Mouse (Mus musculus): Measurements from ENCODE around the gene Mef2d. TPM values are rescaled to one million over a fixed set of nuclear protein-coding genes. Genes with fewer than 3 reads are reported as not detected.

Mef2d gene
- polyA plus RNA-seq, 1 experiment, result 119 TPM

- 10% methylated on average over 6 of the region's 6 CpGs for WGBS
- Histone ChIP-seq H3K27me3 (ENCODE audit: control insufficient read depth, insufficient read depth, low read length) (peaks cover 40% of the 10 kb centered on the region), H3K4me3 (ENCODE audit: extremely low read depth, insufficient read depth, insufficient read length) (no peak overlapping the region), H3K36me3 (ENCODE audit: control insufficient read depth, insufficient read depth, low read length) (no peaks in the 10 kb centered on the region), H3K4me1 (ENCODE audit: control insufficient read depth, insufficient read depth, insufficient read length) (peaks cover 15% of the 10 kb centered on the region), H3K27ac (ENCODE audit: insufficient read depth, low read length) (no peak overlapping the region)
- no peak for TF ChIP-seq POLR2A (IDR thresholded peaks at IDR 0.05; ENCODE audit: low read depth, low read length)
- no peak for TF ChIP-seq CTCF (IDR thresholded peaks at IDR 0.05; ENCODE audit: extremely low read depth, insufficient read depth, insufficient read length, insufficient replicate concordance)
- DNase-seq (ENCODE audit: low read depth in 1 of 2, low spot score in 2 of 2), result no peak
Observed at GRCm38 (mm10) chr3:88216116-88216515, 73.9 kb downstream of the Mef2d start.

- no peak overlapping the region for H3K4me3 ChIP-seq (ENCODE audit: extremely low read depth, insufficient read depth, insufficient read length)
- H3K36me3 ChIP-seq (ENCODE audit: control insufficient read depth, insufficient read depth, low read length), result no peaks in the 10 kb centered on the region
- H3K27me3 ChIP-seq (ENCODE audit: control insufficient read depth, insufficient read depth, low read length), result peaks cover 35% of the 10 kb centered on the region
- TF ChIP-seq CTCF (IDR thresholded peaks at IDR 0.05; ENCODE audit: extremely low read depth, insufficient read depth, insufficient read length, insufficient replicate concordance), result no peak
- TF ChIP-seq POLR2A (IDR thresholded peaks at IDR 0.05; ENCODE audit: low read depth, low read length), result no peak
- 23% methylated on average over 7 of the region's 7 CpGs for WGBS
- no peak overlapping the region for H3K27ac ChIP-seq (ENCODE audit: insufficient read depth, low read length)
- peaks cover 15% of the 10 kb centered on the region for H3K4me1 ChIP-seq (ENCODE audit: control insufficient read depth, insufficient read depth, insufficient read length)
- DNase-seq (ENCODE audit: low read depth in 1 of 2, low spot score in 2 of 2), result no peak
Observed at GRCm38 (mm10) chr3:88216534-88217326, 74.6 kb downstream of the Mef2d start.

- Histone ChIP-seq H3K4me1 (ENCODE audit: control insufficient read depth, insufficient read depth, insufficient read length) (peaks cover 15% of the 10 kb centered on the region), H3K36me3 (ENCODE audit: control insufficient read depth, insufficient read depth, low read length) (no peaks in the 10 kb centered on the region), H3K27me3 (ENCODE audit: control insufficient read depth, insufficient read depth, low read length) (peaks cover 29% of the 10 kb centered on the region), H3K4me3 (ENCODE audit: extremely low read depth, insufficient read depth, insufficient read length) (no peak overlapping the region), H3K27ac (ENCODE audit: insufficient read depth, low read length) (no peak overlapping the region)
- 28% methylated on average over 2 of the region's 2 CpGs for WGBS
- DNase-seq (ENCODE audit: low read depth in 1 of 2, low spot score in 2 of 2), result no peak
- TF ChIP-seq POLR2A (IDR thresholded peaks at IDR 0.05; ENCODE audit: low read depth, low read length), result no peak
- no peak for TF ChIP-seq CTCF (IDR thresholded peaks at IDR 0.05; ENCODE audit: extremely low read depth, insufficient read depth, insufficient read length, insufficient replicate concordance)
Observed at GRCm38 (mm10) chr3:88217679-88218078, 75.5 kb downstream of the Mef2d start.

- Histone ChIP-seq H3K27ac (ENCODE audit: insufficient read depth, low read length) (no peak overlapping the region), H3K27me3 (ENCODE audit: control insufficient read depth, insufficient read depth, low read length) (peaks cover 11% of the 10 kb centered on the region), H3K36me3 (ENCODE audit: control insufficient read depth, insufficient read depth, low read length) (no peaks in the 10 kb centered on the region), H3K4me3 (ENCODE audit: extremely low read depth, insufficient read depth, insufficient read length) (no peak overlapping the region), H3K4me1 (ENCODE audit: control insufficient read depth, insufficient read depth, insufficient read length) (peaks cover 5% of the 10 kb centered on the region)
- no peak for DNase-seq (ENCODE audit: low read depth in 1 of 2, low spot score in 2 of 2)
- TF ChIP-seq POLR2A (IDR thresholded peaks at IDR 0.05; ENCODE audit: low read depth, low read length) (no peak), CTCF (IDR thresholded peaks at IDR 0.05; ENCODE audit: extremely low read depth, insufficient read depth, insufficient read length, insufficient replicate concordance) (no peak)
- WGBS, result 22% methylated on average over 9 of the region's 9 CpGs
Observed at GRCm38 (mm10) chr3:88219940-88220339, 77.8 kb downstream of the Mef2d start.

GRCm38 (mm10) chr3:88220842-88221241, 78.7 kb downstream of the Mef2d start:
- H3K27ac ChIP-seq (ENCODE audit: insufficient read depth, low read length), result no peak overlapping the region
- H3K36me3 ChIP-seq (ENCODE audit: control insufficient read depth, insufficient read depth, low read length), result no peaks in the 10 kb centered on the region
- no peak overlapping the region for H3K4me3 ChIP-seq (ENCODE audit: extremely low read depth, insufficient read depth, insufficient read length)
- DNase-seq (ENCODE audit: low read depth in 1 of 2, low spot score in 2 of 2), result peak in 1 of 2 experiments; percentile 46
- 4% methylated on average over 6 of the region's 6 CpGs for WGBS
- no peaks in the 10 kb centered on the region for H3K4me1 ChIP-seq (ENCODE audit: control insufficient read depth, insufficient read depth, insufficient read length)
- H3K27me3 ChIP-seq (ENCODE audit: control insufficient read depth, insufficient read depth, low read length), result peaks cover 3% of the 10 kb centered on the region
- no peak for TF ChIP-seq POLR2A (IDR thresholded peaks at IDR 0.05; ENCODE audit: low read depth, low read length)
- no peak for TF ChIP-seq CTCF (IDR thresholded peaks at IDR 0.05; ENCODE audit: extremely low read depth, insufficient read depth, insufficient read length, insufficient replicate concordance)

Other genes starting within 250 kb of the Mef2d start
- 43.6 and 50.0 TPM in 2 replicates for gene Hdgf, start 236.1 kb upstream of the Mef2d start, polyA plus RNA-seq (2012; rRNA removed)
- gene Mrpl24, start 222.9 kb upstream of the Mef2d start, polyA plus RNA-seq (2012; rRNA removed), result 24.3 and 34.6 TPM in 2 replicates
- 14.3 and 17.4 TPM in 2 replicates for gene Isg20l2, start 212.1 kb upstream of the Mef2d start, polyA plus RNA-seq (2012; rRNA removed)
- gene Rrnad1, start 211.7 kb upstream of the Mef2d start, polyA plus RNA-seq (2012; rRNA removed), result 35.6 and 36.7 TPM in 2 replicates
- gene Crabp2, start 193.7 kb upstream of the Mef2d start, polyA plus RNA-seq (2012; rRNA removed), result 0.08 TPM in 1 of 2 replicates, not detected in the other
- gene Nes, start 171.3 kb upstream of the Mef2d start, polyA plus RNA-seq (2012; rRNA removed), result 1.2 and 1.7 TPM in 2 replicates
- gene Bcan, start 142.1 kb upstream of the Mef2d start, polyA plus RNA-seq (2012; rRNA removed), result 0.11 TPM in 1 of 2 replicates, not detected in the other
- gene Hapln2, start 114.8 kb upstream of the Mef2d start, polyA plus RNA-seq (2012; rRNA removed), result not detected in 2 replicates
- gene Gpatch4, start 99.3 kb upstream of the Mef2d start, polyA plus RNA-seq (2012; rRNA removed), result 5.0 and 5.2 TPM in 2 replicates
- gene Naxe, start 83.9 kb upstream of the Mef2d start, polyA plus RNA-seq (2012; rRNA removed), result 30.0 and 32.1 TPM in 2 replicates
- not detected in 2 replicates for gene Ttc24, start 64.1 kb upstream of the Mef2d start, polyA plus RNA-seq (2012; rRNA removed)
- 4.3 and 5.0 TPM in 2 replicates for gene Iqgap3, start 60.4 kb upstream of the Mef2d start, polyA plus RNA-seq (2012; rRNA removed)
- gene Rhbg, start 112.3 kb downstream of the Mef2d start, polyA plus RNA-seq (2012; rRNA removed), result 0.21 and 0.29 TPM in 2 replicates
- not detected in 2 replicates for gene Gm38392, start 144.8 kb downstream of the Mef2d start, polyA plus RNA-seq (2012; rRNA removed)
- 1.7 and 2.1 TPM in 2 replicates for gene Tsacc, start 154.6 kb downstream of the Mef2d start, polyA plus RNA-seq (2012; rRNA removed)
- gene Cct3, start 154.7 kb downstream of the Mef2d start, polyA plus RNA-seq (2012; rRNA removed), result 72.2 and 77.4 TPM in 2 replicates
- 116 and 118 TPM in 2 replicates for gene Glmp, start 182.7 kb downstream of the Mef2d start, polyA plus RNA-seq (2012; rRNA removed)
- 1.1 and 1.6 TPM in 2 replicates for gene Tmem79, start 193.8 kb downstream of the Mef2d start, polyA plus RNA-seq (2012; rRNA removed)
- gene Smg5, start 193.9 kb downstream of the Mef2d start, polyA plus RNA-seq (2012; rRNA removed), result 64.6 and 70.3 TPM in 2 replicates
- 4.3 and 4.4 TPM in 2 replicates for gene Paqr6, start 222.2 kb downstream of the Mef2d start, polyA plus RNA-seq (2012; rRNA removed)
- 0.21 and 0.27 TPM in 2 replicates for gene Bglap3, start 230.4 kb downstream of the Mef2d start, polyA plus RNA-seq (2012; rRNA removed)
- gene Bglap2, start 236.3 kb downstream of the Mef2d start, polyA plus RNA-seq (2012; rRNA removed), result not detected in 2 replicates
- 0.41 and 0.43 TPM in 2 replicates for gene Bglap, start 242.1 kb downstream of the Mef2d start, polyA plus RNA-seq (2012; rRNA removed)

Measured in spleen, adult 2 months (tissue).